ENCODE assay signal across 7 mouse cellular contexts in the genomic region with DNA sequence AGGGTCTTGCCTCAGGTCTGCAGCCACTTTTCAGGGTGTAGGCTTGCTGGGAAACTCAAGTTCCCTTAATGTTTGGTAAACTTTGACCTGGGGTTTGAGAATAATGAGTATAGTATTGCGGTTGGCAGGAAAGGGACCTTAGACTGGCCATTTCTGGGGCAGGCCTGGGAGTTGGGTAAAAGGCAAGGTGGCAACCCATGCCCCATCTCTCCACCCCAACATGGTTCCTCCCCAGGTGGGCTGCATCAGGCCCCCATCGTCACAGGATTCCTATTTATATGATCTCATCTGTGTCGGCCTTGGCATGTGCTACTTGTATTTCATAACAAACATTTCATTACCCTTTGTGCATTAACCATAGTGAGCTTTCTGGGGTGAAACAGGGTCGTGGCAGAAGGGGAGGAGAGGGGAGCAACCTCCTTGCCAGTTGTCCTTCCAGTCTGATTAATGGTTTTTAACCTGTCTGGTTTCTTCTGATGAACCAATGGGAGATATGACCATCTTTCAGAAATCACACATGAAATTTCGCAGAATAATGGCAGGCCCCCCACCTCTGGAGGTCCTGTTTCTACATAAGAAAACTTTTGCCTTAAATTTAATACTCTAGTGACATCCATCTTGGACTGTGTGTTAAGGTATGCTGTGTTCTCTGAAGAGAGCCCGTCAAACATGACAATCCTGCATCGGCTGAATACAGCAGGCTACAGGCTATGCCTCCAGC. TPM values are rescaled to one million over a fixed set of nuclear protein-coding genes. Genes with fewer than 3 reads are reported as not detected.
A peak's percentile ranks its signal among the peaks of the same experiment; 100 is the strongest.
DNase-seq lines count a peak whose midpoint lies in the region; ATAC-seq lines count a peak whose summit lies in the region.

No protein-coding gene starts in this region.

- H3K4me3 ChIP-seq in embryonic facial prominence, embryonic 11.5 days (ENCODE audit: low read depth, low read length) = peak overlapping the region; percentile 85
- peak overlapping the region; percentile 60 for H3K4me3 ChIP-seq in hindbrain, embryonic 16.5 days (ENCODE audit: low read length)
- H3K4me3 ChIP-seq in midbrain, embryonic 10.5 days = peak overlapping the region; percentile 96

- no peak for ATAC-seq in embryonic facial prominence, embryonic 11.5 days (replicated peaks; ENCODE audit: insufficient number of reproducible peaks, low FRiP score, low TSS enrichment, low read depth)
- ATAC-seq in hindbrain, embryonic 16.5 days = no peak
- no peak for ATAC-seq in erythroid progenitor cell, adult 5-6 weeks (replicated peaks; ENCODE audit: low FRiP score, poor library complexity, severe bottlenecking)

- no peaks in the 10 kb centered on the region for H3K9me3 ChIP-seq in embryonic facial prominence, embryonic 11.5 days (replicated peaks; ENCODE audit: control insufficient read depth, low read length)
- H3K9me3 ChIP-seq in hindbrain, embryonic 16.5 days (ENCODE audit: control insufficient read depth, low read length) = no peaks in the 10 kb centered on the region
- H3K9me3 ChIP-seq in midbrain, embryonic 10.5 days (replicated peaks) = no peaks in the 10 kb centered on the region

- H3K27me3 ChIP-seq in embryonic facial prominence, embryonic 11.5 days (ENCODE audit: control insufficient read depth, insufficient read depth, low read length) = no peaks in the 10 kb centered on the region
- H3K27me3 ChIP-seq in hindbrain, embryonic 16.5 days (replicated peaks; ENCODE audit: control insufficient read depth, insufficient read depth, low read length) = peaks cover 11% of the 10 kb centered on the region
- peaks cover 10% of the 10 kb centered on the region; the same call in 1 of the 2 replicates for H3K27me3 ChIP-seq in midbrain, embryonic 10.5 days (ENCODE audit: low read depth, poor library complexity, severe bottlenecking)

- peak overlapping the region; percentile 97 for H3K27ac ChIP-seq in embryonic facial prominence, embryonic 11.5 days (replicated peaks; ENCODE audit: low read depth, low read length)
- H3K27ac ChIP-seq in hindbrain, embryonic 16.5 days (ENCODE audit: low read depth, low read length) = peak overlapping the region; percentile 81
- peak overlapping the region; percentile 99 for H3K27ac ChIP-seq in midbrain, embryonic 10.5 days (replicated peaks)

- H3K4me2 ChIP-seq in embryonic facial prominence, embryonic 11.5 days (ENCODE audit: low read depth, low read length) = peak overlapping the region; percentile 69
- peak overlapping the region; percentile 84 for H3K4me2 ChIP-seq in hindbrain, embryonic 16.5 days (ENCODE audit: low read length)

- DNase-seq in Muller cell, postnatal 12 days (ENCODE audit: inconsistent ontology term) = peak; percentile 45
- no peak for DNase-seq in embryonic facial prominence, embryonic 11.5 days (ENCODE audit: low spot score)
- peak; percentile 27 for DNase-seq in midbrain, embryonic 10.5 days (ENCODE audit: low spot score)
- DNase-seq in thymus, postnatal 25 days = no peak
- no peak for DNase-seq in adrenal gland, adult 2 months

- H3K9ac ChIP-seq in embryonic facial prominence, embryonic 11.5 days (replicated peaks; ENCODE audit: low read length) = peak overlapping the region; percentile 91
- H3K9ac ChIP-seq in hindbrain, embryonic 16.5 days (ENCODE audit: low read depth, low read length) = peak overlapping the region; percentile 75

- 6% methylated on average over 7 of the region's 7 CpGs for WGBS in embryonic facial prominence, embryonic 11.5 days
- 12% methylated on average over 7 of the region's 7 CpGs for WGBS in hindbrain, embryonic 16.5 days
- WGBS in midbrain, embryonic 10.5 days = 10% methylated on average over 7 of the region's 7 CpGs

- H3K36me3 ChIP-seq in embryonic facial prominence, embryonic 11.5 days (replicated peaks; ENCODE audit: control insufficient read depth, insufficient read depth, low read depth, low read length) = no peaks in the 10 kb centered on the region
- H3K36me3 ChIP-seq in hindbrain, embryonic 16.5 days (ENCODE audit: control insufficient read depth, insufficient read depth, low read length) = no peaks in the 10 kb centered on the region
- H3K36me3 ChIP-seq in midbrain, embryonic 10.5 days = peaks cover 15% of the 10 kb centered on the region

- peaks cover 18% of the 10 kb centered on the region for H3K4me1 ChIP-seq in embryonic facial prominence, embryonic 11.5 days (ENCODE audit: control insufficient read depth, insufficient read depth, low read length)
- peaks cover 38% of the 10 kb centered on the region for H3K4me1 ChIP-seq in hindbrain, embryonic 16.5 days (ENCODE audit: control insufficient read depth, insufficient read depth, low read depth, low read length)
- H3K4me1 ChIP-seq in midbrain, embryonic 10.5 days = peaks cover 90% of the 10 kb centered on the region

RNA-seq across cellular contexts. Expression of a gene that starts 2.9 kb away (rescaled TPM):
- polyA plus RNA-seq in embryonic facial prominence, embryonic 11.5 days (2014; fragmentation: Nextera tagmentation; extraction: Ambion mirVana) = 608 and 653 TPM in 2 replicates
- polyA plus RNA-seq in hindbrain, embryonic 16.5 days (2015; fragmentation: Nextera tagmentation; extraction: Ambion mirVana) = 214 and 226 TPM in 2 replicates
- 619 and 802 TPM in 2 replicates for polyA plus RNA-seq in midbrain, embryonic 10.5 days (2016; fragmentation: Nextera tagmentation; extraction: Ambion mirVana)
- 10 to 100 TPM; 31.5 to 70.5 TPM for total RNA-seq in adrenal gland, adult 2 months (2021)
- 235 and 298 TPM in 2 replicates for polyA plus RNA-seq in adrenal gland, adult 2 months (2012; rRNA removed)
- total RNA-seq in erythroid progenitor cell, adult 5-6 weeks (2015; ENCODE audit: low replicate concordance) = 14.7 TPM in 1 of 2 replicates, not detected in the other
- 2.7 TPM in 1 of 2 replicates, not detected in the other for total RNA-seq in erythroid progenitor cell, adult 5-6 weeks (2017; ENCODE audit: low replicate concordance)

RNA-seq across cellular contexts. Expression of a gene that starts 26.0 kb away (rescaled TPM):
- 5.0 and 6.1 TPM in 2 replicates for polyA plus RNA-seq in embryonic facial prominence, embryonic 11.5 days (2014; fragmentation: Nextera tagmentation; extraction: Ambion mirVana)
- 3.4 TPM in 2 replicates for polyA plus RNA-seq in hindbrain, embryonic 16.5 days (2015; fragmentation: Nextera tagmentation; extraction: Ambion mirVana)
- 10.3 and 10.8 TPM in 2 replicates for polyA plus RNA-seq in midbrain, embryonic 10.5 days (2016; fragmentation: Nextera tagmentation; extraction: Ambion mirVana)
- 1 to 10 TPM; 1.8 to 5.1 TPM for total RNA-seq in adrenal gland, adult 2 months (2021)
- polyA plus RNA-seq in adrenal gland, adult 2 months (2012; rRNA removed) = 2.9 and 3.0 TPM in 2 replicates
- 276 and 287 TPM in 2 replicates for total RNA-seq in erythroid progenitor cell, adult 5-6 weeks (2015; ENCODE audit: low replicate concordance)
- 288 and 298 TPM in 2 replicates for total RNA-seq in erythroid progenitor cell, adult 5-6 weeks (2017; ENCODE audit: low replicate concordance)

Comparison
In these comparisons a context has a peak if more than half of its experiments do, and no peak if none do; other contexts are left out.
1. DNase-seq: peak in Muller cell, postnatal 12 days (single experiment) and midbrain, embryonic 10.5 days (single experiment); none in embryonic facial prominence, embryonic 11.5 days (single experiment), thymus, postnatal 25 days (single experiment) and adrenal gland, adult 2 months (single experiment).
2. Peak in every context shown above with its lines, with median percentiles within 50 percentile points of each other: H3K27ac ChIP-seq and H3K4me3 ChIP-seq.